Mouse (Mus musculus) cerebellum, adult 2 months (tissue): Measurements from ENCODE around the gene Dhx15.

ENCODE experiments used
- CTCF ChIP-seq: fragments of 200-500 bp; IDR thresholded peaks from 2 replicates; pipeline ENCODE4 v1.5.1; 2011; ENCODE audit warnings: low read depth, mild to moderate bottlenecking, control low read depth, low read length, moderate library complexity, borderline replicate concordance; ENCODE audit not compliant: insufficient read depth
- POLR2A ChIP-seq: fragments of 200-500 bp; IDR thresholded peaks from 2 replicates; pipeline ENCODE4 v1.6.1; 2011; ENCODE audit warnings: low read length, control low read depth, borderline replicate concordance; ENCODE audit not compliant: insufficient read depth

GRCm38 (mm10) chr5:52220013-52220804 lies 29.9 kb upstream of the Dhx15 start:
- TF ChIP-seq CTCF (no peak), POLR2A (no peak)
